Mouse (Mus musculus): ENCODE data around the gene Syt15.

- no peak for TF ChIP-seq POLR2A (IDR thresholded peaks at IDR 0.05; ENCODE audit: insufficient read depth, low read length)
- no peak for TF ChIP-seq CTCF (IDR thresholded peaks at IDR 0.05; ENCODE audit: low read depth, low read length)
These were observed 23.9 kb upstream of the Syt15 start for GRCm38 (mm10) chr14:34195466-34195865.
